Mouse (Mus musculus) forebrain, embryonic 14.5 days (tissue): Measurements from ENCODE around the gene Calm3. TPM values are rescaled to one million over a fixed set of nuclear protein-coding genes. Genes with fewer than 3 reads are reported as not detected.

Source experiments
- ATAC-seq: fragments of 200-750 bp; cut with Nextera tagmentation; 2 replicates; pipeline ENCODE4 v1.8.0; 2017; ENCODE audit warnings: mild to moderate bottlenecking, moderate library complexity
- DNase-seq: peaks from one replicate; pipeline ENCODE4 v3.0.0-alpha.2; 2015; ENCODE audit warnings: low spot score
- H3K27ac ChIP-seq: fragments of 300-500 bp; sonication (generic); 2 replicates; pipeline ENCODE4 v1.5.1; 2014; ENCODE audit warnings: low read depth, mild to moderate bottlenecking, control low read depth, low read length, moderate library complexity
- H3K27me3 ChIP-seq: fragments of 300-500 bp; sonication (generic); replicated peaks from 2 replicates; pipeline ENCODE4 v1.6.1; 2014; ENCODE audit warnings: low read length, control low read depth, mixed read lengths; ENCODE audit not compliant: control insufficient read depth, insufficient read depth
- H3K36me3 ChIP-seq: fragments of 300-500 bp; sonication (generic); 2 replicates; pipeline ENCODE4 v1.6.1; 2014; ENCODE audit warnings: low read length, control low read depth; ENCODE audit not compliant: control insufficient read depth, insufficient read depth
- H3K4me1 ChIP-seq: fragments of 300-500 bp; sonication (generic); 2 replicates; pipeline ENCODE4 v1.6.1; 2014; ENCODE audit warnings: antibody characterized with exemption, low read length, control low read depth; ENCODE audit not compliant: control insufficient read depth, insufficient read depth
- H3K4me2 ChIP-seq: fragments of 300-500 bp; sonication (generic); 2 replicates; pipeline ENCODE4 v1.6.1; 2014; ENCODE audit warnings: mild to moderate bottlenecking, control low read depth, low read length
- H3K4me3 ChIP-seq: fragments of 300-500 bp; sonication (generic); 2 replicates; pipeline ENCODE4 v1.5.1; 2014; ENCODE audit warnings: low read depth, low read length, control low read depth
- H3K9ac ChIP-seq: fragments of 300-500 bp; sonication (generic); 2 replicates; pipeline ENCODE4 v1.6.1; 2014; ENCODE audit warnings: mild to moderate bottlenecking, low read length, control low read depth, moderate library complexity
- H3K9me3 ChIP-seq: fragments of 300-500 bp; sonication (generic); replicated peaks from 2 replicates; pipeline ENCODE4 v1.6.1; 2016; ENCODE audit warnings: low read length, control low read depth, mixed read lengths; ENCODE audit not compliant: control insufficient read depth
- WGBS: fragments of 180-500 bp; shearing (Covaris S2); extraction: QIAGEN DNeasy Blood & Tissue Kit; methylation state at CpG from one replicate; pipeline ENCODE4 v1.1.7; 2014; 5-methylcytosine and 5-hydroxymethylcytosine counted together
- polyA plus RNA-seq: library from polyadenylated mRNA; unstranded; fragments of >200 nt; fragmentation: Nextera tagmentation; extraction: Ambion mirVana; gene quantifications from 2 replicates; pipeline ENCODE4 v1.2.1, GENCODE M21; 2014

Calm3 gene
- polyA plus RNA-seq, 1 experiment from 2014 or later = 473 TPM

GRCm38 (mm10) chr7:16911904-16912303, 12.0 kb downstream of the Calm3 start:
- H3K27ac ChIP-seq = no peak overlapping the region
- peaks cover 29% of the 10 kb centered on the region for H3K36me3 ChIP-seq
- 94% methylated on average over 3 of the region's 3 CpGs for WGBS
- H3K9ac ChIP-seq = no peak overlapping the region
- H3K4me2 ChIP-seq = no peak overlapping the region
- H3K9me3 ChIP-seq = no peaks in the 10 kb centered on the region
- no peak for DNase-seq
- H3K27me3 ChIP-seq = no peaks in the 10 kb centered on the region
- no peak for ATAC-seq
- H3K4me1 ChIP-seq = no peaks in the 10 kb centered on the region
- no peak overlapping the region for H3K4me3 ChIP-seq

GRCm38 (mm10) chr7:16909909-16910308, 14.0 kb downstream of the Calm3 start:
- H3K36me3 ChIP-seq = peaks cover 10% of the 10 kb centered on the region
- no peaks in the 10 kb centered on the region for H3K27me3 ChIP-seq
- ATAC-seq (no peak), DNase-seq (no peak)
- H3K9me3 ChIP-seq = no peaks in the 10 kb centered on the region
- peaks cover 2% of the 10 kb centered on the region; the same call in 1 of the 2 replicates for H3K4me1 ChIP-seq
- no peak overlapping the region for H3K9ac ChIP-seq
- H3K4me3 ChIP-seq = no peak overlapping the region
- 63% methylated on average over 10 of the region's 10 CpGs for WGBS
- H3K4me2 ChIP-seq = no peak overlapping the region
- H3K27ac ChIP-seq = no peak overlapping the region

GRCm38 (mm10) chr7:16908859-16909258, 15.1 kb downstream of the Calm3 start:
- Histone ChIP-seq H3K4me2 (no peak overlapping the region), H3K4me3 (no peak overlapping the region), H3K27ac (no peak overlapping the region), H3K36me3 (no peaks in the 10 kb centered on the region), H3K27me3 (no peaks in the 10 kb centered on the region), H3K9ac (no peak overlapping the region), H3K4me1 (peaks cover 2% of the 10 kb centered on the region; the same call in 1 of the 2 replicates), H3K9me3 (no peaks in the 10 kb centered on the region)
- DNase-seq (no peak), ATAC-seq (no peak)
- 70% methylated on average over 11 of the region's 11 CpGs for WGBS

- H3K4me1 ChIP-seq = peaks cover 2% of the 10 kb centered on the region; the same call in 1 of the 2 replicates
- no peak overlapping the region for H3K9ac ChIP-seq
These were observed 15.5 kb downstream of the Calm3 start for GRCm38 (mm10) chr7:16908367-16908766.

GRCm38 (mm10) chr7:16907842-16908241, 16.1 kb downstream of the Calm3 start:
- Histone ChIP-seq H3K4me1 (peaks cover 2% of the 10 kb centered on the region; the same call in 1 of the 2 replicates), H3K4me2 (no peak overlapping the region), H3K4me3 (no peak overlapping the region), H3K27ac (no peak overlapping the region), H3K9ac (no peak overlapping the region), H3K36me3 (no peaks in the 10 kb centered on the region), H3K27me3 (no peaks in the 10 kb centered on the region), H3K9me3 (no peaks in the 10 kb centered on the region)
- 89% methylated on average over 7 of the region's 7 CpGs for WGBS
- no peak for ATAC-seq
- DNase-seq = no peak

More at GRCm38 (mm10) chr7:16908367-16908766, 15.5 kb downstream of the Calm3 start:
- 50% methylated on average over 11 of the region's 11 CpGs for WGBS
- Histone ChIP-seq H3K4me2 (no peak overlapping the region), H3K27me3 (no peaks in the 10 kb centered on the region), H3K4me3 (no peak overlapping the region), H3K27ac (no peak overlapping the region), H3K9me3 (no peaks in the 10 kb centered on the region), H3K36me3 (no peaks in the 10 kb centered on the region)
- no peak for ATAC-seq
- DNase-seq = no peak

- ATAC-seq (no peak), DNase-seq (no peak)
- 94% methylated on average over 41 of the region's 41 CpGs for WGBS
- Histone ChIP-seq H3K27me3 (no peaks in the 10 kb centered on the region), H3K36me3 (no peaks in the 10 kb centered on the region), H3K9ac (no peak overlapping the region), H3K4me1 (peaks cover 2% of the 10 kb centered on the region; the same call in 1 of the 2 replicates), H3K4me3 (no peak overlapping the region), H3K27ac (no peak overlapping the region), H3K4me2 (no peak overlapping the region), H3K9me3 (no peaks in the 10 kb centered on the region)
These were observed 16.9 kb downstream of the Calm3 start for GRCm38 (mm10) chr7:16906889-16907559.

- no peak within 1 kb of the TSS for H3K9ac ChIP-seq
- ATAC-seq (no peak), DNase-seq (no peak)
- H3K36me3 ChIP-seq = no peaks in the 10 kb centered on the region
- H3K4me2 ChIP-seq = no peak within 1 kb of the TSS
- H3K27ac ChIP-seq = no peak within 1 kb of the TSS
- WGBS = 8% methylated on average over 6 of the region's 6 CpGs
- no peak within 1 kb of the TSS for H3K4me3 ChIP-seq
- no peaks in the 10 kb centered on the region for H3K9me3 ChIP-seq
- peaks cover 2% of the 10 kb centered on the region; the same call in 1 of the 2 replicates for H3K4me1 ChIP-seq
- no peaks in the 10 kb centered on the region for H3K27me3 ChIP-seq
These were observed 17.6 kb downstream of the Calm3 start, which contains the start of gene Ptgir for GRCm38 (mm10) chr7:16906281-16906680. Ptgir (plus strand) TSS chr7:16906490.

- 66% methylated on average over 9 of the region's 9 CpGs for WGBS
- ATAC-seq = no peak
These were observed 18.4 kb downstream of the Calm3 start for GRCm38 (mm10) chr7:16905491-16906021.

GRCm38 (mm10) chr7:16904120-16904675, 19.7 kb downstream of the Calm3 start:
- no peaks in the 10 kb centered on the region for H3K27me3 ChIP-seq
- 79% methylated on average over 8 of the region's 10 CpGs for WGBS

More at GRCm38 (mm10) chr7:16905491-16906021, 18.4 kb downstream of the Calm3 start:
- Histone ChIP-seq H3K4me3 (no peak overlapping the region), H3K9me3 (no peaks in the 10 kb centered on the region), H3K4me2 (no peak overlapping the region), H3K36me3 (no peaks in the 10 kb centered on the region), H3K9ac (no peak overlapping the region), H3K27ac (no peak overlapping the region), H3K4me1 (peaks cover 2% of the 10 kb centered on the region; the same call in 1 of the 2 replicates), H3K27me3 (no peaks in the 10 kb centered on the region)
- DNase-seq = no peak

More at GRCm38 (mm10) chr7:16904120-16904675, 19.7 kb downstream of the Calm3 start:
- DNase-seq (no peak), ATAC-seq (no peak)
- Histone ChIP-seq H3K27ac (no peak overlapping the region), H3K4me3 (no peak overlapping the region), H3K4me2 (no peak overlapping the region), H3K9me3 (no peaks in the 10 kb centered on the region), H3K9ac (no peak overlapping the region), H3K36me3 (no peaks in the 10 kb centered on the region), H3K4me1 (peaks cover 2% of the 10 kb centered on the region; the same call in 1 of the 2 replicates)
